Mouse (Mus musculus) T-helper 1 cell (primary cell): ENCODE results near the gene Bik.

Experiments
- in situ Hi-C: fragments of 300-600 bp; cut with MboI, MseI; formaldehyde crosslinking; loops from one replicate; pipeline ENCODE4 v1.15.1; 2025; ENCODE audit warnings: high pct_unique_total_duplicates

The Bik gene

GRCm38 (mm10) chr15:83510805-83511405 lies 15.8 kb upstream of the Bik start, which contains the start of gene Ttll1:
Gene Ttll1, minus strand, starts transcription at chr15:83510893.
- in situ Hi-C loops = no loop called here

GRCm38 (mm10) chr15:83512489-83513281 lies 14.0 kb upstream of the Bik start:
- in situ Hi-C loops = no loop called here

- in situ Hi-C loops = no loop called here
Measured at GRCm38 (mm10) chr15:83515018-83515417, 11.6 kb upstream of the Bik start.

GRCm38 (mm10) chr15:83518215-83519048 lies 8.2 kb upstream of the Bik start:
- in situ Hi-C loops = no loop called here

GRCm38 (mm10) chr15:83520861-83521382 lies 5.7 kb upstream of the Bik start:
- in situ Hi-C loops = no loop called here

- in situ Hi-C loops = no loop called here
Measured at GRCm38 (mm10) chr15:83523196-83523595, 3.5 kb upstream of the Bik start.

GRCm38 (mm10) chr15:83523638-83524332 lies 2.9 kb upstream of the Bik start:
- in situ Hi-C loops = no loop called here

GRCm38 (mm10) chr15:83524333-83524729 lies 2.3 kb upstream of the Bik start:
- in situ Hi-C loops = no loop called here

GRCm38 (mm10) chr15:83527092-83527437 lies 403 bp downstream of the Bik start:
- in situ Hi-C loops = no loop called here

GRCm38 (mm10) chr15:83527747-83528146 lies 1.1 kb downstream of the Bik start:
- in situ Hi-C loops = no loop called here

GRCm38 (mm10) chr15:83528892-83529291 lies 2.2 kb downstream of the Bik start:
- in situ Hi-C loops = no loop called here

- in situ Hi-C loops = no loop called here
Measured at GRCm38 (mm10) chr15:83529765-83530164, 3.1 kb downstream of the Bik start.

- in situ Hi-C loops = no loop called here
Measured at GRCm38 (mm10) chr15:83530233-83530632, 3.6 kb downstream of the Bik start.

GRCm38 (mm10) chr15:83530688-83531087 lies 4.0 kb downstream of the Bik start:
- in situ Hi-C loops = no loop called here

GRCm38 (mm10) chr15:83531961-83532469 lies 5.4 kb downstream of the Bik start:
- in situ Hi-C loops = no loop called here

GRCm38 (mm10) chr15:83532606-83533005 lies 5.9 kb downstream of the Bik start:
- in situ Hi-C loops = no loop called here

GRCm38 (mm10) chr15:83534960-83535889 lies 8.6 kb downstream of the Bik start:
- in situ Hi-C loops = no loop called here

GRCm38 (mm10) chr15:83535890-83536231 lies 9.2 kb downstream of the Bik start:
- in situ Hi-C loops = no loop called here

GRCm38 (mm10) chr15:83538855-83539254 lies 12.2 kb downstream of the Bik start:
- in situ Hi-C loops = no loop called here

GRCm38 (mm10) chr15:83539905-83540304 lies 13.2 kb downstream of the Bik start:
- in situ Hi-C loops = no loop called here
